Mouse (Mus musculus) layer of hippocampus, postnatal 25 days (tissue): Measurements from ENCODE around the gene Hs3st1. TPM values are rescaled to one million over a fixed set of nuclear protein-coding genes. Genes with fewer than 3 reads are reported as not detected.
"Not testable (repeated sequence)": the region's sequence is repeated elsewhere in the genome, so short reads cannot be mapped to it uniquely, and the experiment has no call there.

Experiments used
- DNase-seq, 2 experiments: peaks; one replicate each; pipeline ENCODE4 v3.0.0; 2022; ENCODE audit warnings: mixed read lengths in 2 of 2, low spot score in 1 of 2; ENCODE audit errors: extremely low spot score in 1 of 2
- total RNA-seq, 2 experiments: library from RNA; stranded (reverse); gene quantifications; 2 replicates each; pipeline ENCODE4 v1.2.3; 2021

Gene Hs3st1
- 10 to 100 TPM; 25.3 to 29.2 TPM for total RNA-seq

- DNase-seq = not testable (repeated sequence)
Measured at GRCm38 (mm10) chr5:39755375-39755774, at the start of gene Hs3st1. Gene Hs3st1 (minus strand): TSS chr5:39755475.

- DNase-seq = no peak
Measured at GRCm38 (mm10) chr5:39804663-39805062, 49.4 kb upstream of the Hs3st1 start.

GRCm38 (mm10) chr5:39803941-39804340 is 48.7 kb upstream of the Hs3st1 start:
- no peak for DNase-seq

- DNase-seq = peak in 1 of 2 experiments; percentile 8
Measured at GRCm38 (mm10) chr5:39803457-39803856, 48.2 kb upstream of the Hs3st1 start.

- DNase-seq = no peak
Measured at GRCm38 (mm10) chr5:39802110-39802509, 46.8 kb upstream of the Hs3st1 start.

- DNase-seq = no peak
Measured at GRCm38 (mm10) chr5:39777094-39777710, 21.9 kb upstream of the Hs3st1 start.

- DNase-seq = no peak
Measured at GRCm38 (mm10) chr5:39771680-39772348, 16.5 kb upstream of the Hs3st1 start.

- no peak for DNase-seq
Measured at GRCm38 (mm10) chr5:39761682-39762456, 6.6 kb upstream of the Hs3st1 start.

- no peak for DNase-seq
Measured at GRCm38 (mm10) chr5:39758890-39759475, 3.7 kb upstream of the Hs3st1 start.

GRCm38 (mm10) chr5:39736843-39737242 is 18.4 kb downstream of the Hs3st1 start:
- DNase-seq = no peak

GRCm38 (mm10) chr5:39733750-39734443 is 21.4 kb downstream of the Hs3st1 start:
- DNase-seq = no peak

GRCm38 (mm10) chr5:39733013-39733749 is 22.1 kb downstream of the Hs3st1 start:
- no peak for DNase-seq

- DNase-seq = no peak
Measured at GRCm38 (mm10) chr5:39715694-39716550, 39.4 kb downstream of the Hs3st1 start.

- DNase-seq = no peak
Measured at GRCm38 (mm10) chr5:39715193-39715592, 40.1 kb downstream of the Hs3st1 start.

GRCm38 (mm10) chr5:39705539-39705938 is 49.7 kb downstream of the Hs3st1 start:
- DNase-seq = no peak

GRCm38 (mm10) chr5:39660826-39661225 is 94.4 kb downstream of the Hs3st1 start:
- DNase-seq = no peak

GRCm38 (mm10) chr5:39659417-39659816 is 95.9 kb downstream of the Hs3st1 start:
- no peak for DNase-seq

- DNase-seq = no peak
Measured at GRCm38 (mm10) chr5:39644827-39645380, 110.4 kb downstream of the Hs3st1 start.
